Mouse (Mus musculus) T-helper 1 cell (primary cell): Measurements from ENCODE around the gene Wfdc17.

Experiments
- in situ Hi-C: fragments of 300-600 bp; cut with MboI, MseI; formaldehyde crosslinking; loops from one replicate; pipeline ENCODE4 v1.15.1; 2025; ENCODE audit warnings: high pct_unique_total_duplicates

Wfdc17 gene

DNA sequence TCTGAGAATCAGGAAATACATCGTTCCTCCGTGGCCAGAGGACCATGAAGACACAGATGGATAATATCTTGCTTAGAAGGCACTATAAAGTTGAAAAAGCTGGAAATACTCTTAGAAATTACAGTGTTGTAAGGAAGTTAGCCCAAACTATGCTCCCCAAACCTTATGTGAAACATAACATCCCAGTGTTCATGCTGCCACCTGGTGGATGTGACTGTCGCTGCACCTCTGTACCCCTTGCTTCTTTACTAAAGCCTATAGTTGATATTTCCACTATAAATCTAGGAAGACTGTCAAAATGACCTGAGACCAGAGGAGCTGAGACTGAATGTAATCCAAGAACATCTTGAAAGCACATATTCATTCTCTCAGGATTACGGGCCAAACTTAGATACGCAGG, 35.5 kb downstream of the Wfdc17 start:
- in situ Hi-C loops, result loop anchor here (5.0 to 10.0 kb wide), 2 partner anchors 104 to 187 kb away; no protein-coding TSS in a partner anchor

DNA sequence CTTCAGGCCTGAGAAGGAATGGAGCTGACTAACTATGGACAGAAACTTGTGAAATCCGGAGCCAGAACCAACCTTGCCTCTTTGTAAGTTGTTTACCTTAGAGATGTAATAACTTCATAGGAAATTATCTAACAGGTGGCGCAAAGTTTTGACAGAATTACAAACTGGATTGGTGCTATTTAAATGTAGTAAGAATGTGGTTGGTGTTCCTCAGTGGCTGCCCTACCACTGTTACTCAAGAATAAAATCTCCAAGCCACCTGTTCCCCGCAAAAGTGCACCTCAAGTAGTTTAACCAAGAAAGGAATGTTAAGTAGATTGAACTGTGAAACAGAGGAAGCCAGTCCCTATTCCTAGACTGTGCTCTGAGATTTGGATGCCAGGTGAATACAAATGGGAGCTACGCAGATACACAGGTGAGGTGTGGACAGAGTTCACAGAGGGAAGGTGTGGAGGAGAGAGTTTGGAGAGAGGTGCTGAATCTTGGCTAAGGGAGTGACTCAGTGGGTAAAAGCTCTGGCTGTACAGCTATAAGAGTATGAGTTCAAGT, 36.7 kb downstream of the Wfdc17 start:
- in situ Hi-C loops, result no loop called here

DNA sequence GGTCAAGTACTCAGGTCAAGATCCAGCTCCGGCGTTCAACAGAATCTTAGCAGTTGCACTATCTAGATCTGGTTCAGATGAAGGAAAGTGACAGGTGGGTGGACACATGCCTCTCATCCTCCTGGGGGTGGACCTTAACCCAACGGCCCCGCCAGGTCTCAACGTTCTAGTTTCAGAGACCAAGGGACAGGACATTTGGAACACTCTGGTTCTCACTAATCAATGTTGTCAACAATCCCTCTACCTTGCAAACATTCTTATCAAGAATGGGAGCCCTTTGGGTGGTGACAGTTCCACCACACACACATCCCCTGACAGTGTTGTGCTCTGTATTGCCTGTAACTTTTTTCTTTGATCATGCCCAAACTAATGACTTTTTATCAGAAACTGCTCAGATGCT, 38.0 kb downstream of the Wfdc17 start:
- in situ Hi-C loops, result no loop called here

DNA sequence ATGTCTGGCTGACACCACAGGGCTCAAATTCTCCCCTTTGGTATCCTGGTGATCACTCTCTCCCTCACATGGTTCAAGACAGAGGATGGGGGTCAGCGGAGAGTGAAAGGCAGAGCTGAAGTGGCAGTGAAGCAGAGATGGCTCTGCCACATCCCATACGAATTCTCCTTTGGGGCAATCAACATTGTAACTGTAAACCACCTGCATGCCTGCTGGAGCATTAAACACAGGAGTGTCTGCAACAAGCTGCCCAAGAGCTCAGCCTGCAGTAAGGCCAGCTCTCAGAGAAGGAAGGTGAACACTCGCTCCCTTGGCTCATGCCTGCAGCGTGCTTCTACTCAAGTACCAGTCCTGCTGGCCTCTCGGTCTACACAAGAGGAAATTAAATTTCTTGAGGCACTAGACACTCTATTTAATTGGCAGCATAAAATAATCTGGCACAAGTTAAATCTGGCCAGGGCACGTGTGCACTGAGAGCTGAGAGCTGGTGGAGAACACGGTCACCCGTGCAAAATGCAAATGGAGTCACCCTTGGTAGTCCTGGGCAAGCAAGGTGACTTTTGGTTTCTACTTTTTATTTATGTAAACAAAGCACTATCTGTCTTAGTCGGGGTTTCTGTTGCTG, 39.1 kb downstream of the Wfdc17 start:
- in situ Hi-C loops, result no loop called here

DNA sequence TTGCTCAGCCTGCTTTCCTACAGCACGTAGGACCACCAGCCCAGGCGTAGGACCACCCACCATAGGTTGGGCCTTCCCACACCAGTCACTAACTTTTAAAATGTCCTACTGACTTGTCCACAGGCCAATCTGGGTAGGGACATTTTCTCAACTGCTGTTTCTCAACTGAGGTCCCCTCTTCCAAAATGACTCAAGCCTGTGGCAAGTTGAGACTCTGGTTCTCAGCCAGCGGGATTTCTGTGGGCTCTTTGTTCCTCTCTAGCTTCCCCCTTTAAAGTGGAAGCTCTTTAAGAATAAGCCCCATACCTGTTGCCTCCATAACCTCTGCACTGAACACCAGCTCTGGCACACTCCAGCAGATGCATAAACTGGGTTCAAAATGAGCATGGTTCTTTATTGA, 39.7 kb downstream of the Wfdc17 start:
- in situ Hi-C loops, result no loop called here

- in situ Hi-C loops, result no loop called here
Measured at GRCm38 (mm10) chr11:83746152-83746551, 42.4 kb downstream of the Wfdc17 start.

- in situ Hi-C loops, result no loop called here
Measured at GRCm38 (mm10) chr11:83746681-83747080, 42.9 kb downstream of the Wfdc17 start, which contains the start of gene Wfdc21. TSS of gene Wfdc21 (plus strand) at chr11:83746940.

- in situ Hi-C loops, result no loop called here
Measured at GRCm38 (mm10) chr11:83747376-83748265, 43.8 kb downstream of the Wfdc17 start.

- in situ Hi-C loops, result no loop called here
Measured at GRCm38 (mm10) chr11:83753581-83754181, 49.9 kb downstream of the Wfdc17 start, which contains the start of gene Heatr6. TSS of gene Heatr6 (plus strand) at chr11:83753696.

DNA sequence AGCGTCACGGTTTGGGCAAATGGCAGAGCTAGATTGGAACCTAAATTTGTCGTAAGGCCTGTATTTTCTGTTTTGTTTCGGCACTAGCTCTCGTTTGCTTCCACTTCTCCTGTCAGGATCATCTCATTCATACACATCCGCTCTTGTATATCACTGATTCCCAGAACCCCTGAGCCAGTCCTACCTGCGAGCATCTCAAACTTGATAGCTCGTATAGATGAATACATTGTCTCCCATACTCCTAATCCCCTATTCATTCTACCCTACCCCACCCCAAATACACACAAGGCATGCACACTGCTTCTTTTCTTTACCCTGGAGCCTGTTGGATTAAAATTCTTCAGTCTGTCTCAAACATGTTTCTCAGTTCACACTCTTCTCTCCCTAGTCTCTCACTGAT, 50.4 kb downstream of the Wfdc17 start:
- in situ Hi-C loops, result no loop called here
